Mouse (Mus musculus) limb, embryonic 12.5 days (tissue): Measurements from ENCODE around the gene Fcor. TPM values are rescaled to one million over a fixed set of nuclear protein-coding genes. Genes with fewer than 3 reads are reported as not detected.

Source experiments
- ATAC-seq: fragments of 200-750 bp; cut with Nextera tagmentation; 2 replicates; pipeline ENCODE4 v1.8.0; 2017; ENCODE audit warnings: low read depth, moderate TSS enrichment; ENCODE audit not compliant: insufficient number of reproducible peaks, insufficient read depth, low FRiP score, low TSS enrichment
- H3K27ac ChIP-seq: fragments of 300-500 bp; sonication (generic); 2 replicates; pipeline ENCODE4 v1.5.1; 2016; ENCODE audit warnings: mild to moderate bottlenecking, moderate library complexity
- H3K27me3 ChIP-seq: fragments of 300-500 bp; sonication (generic); 2 replicates; pipeline ENCODE4 v1.6.1; 2016; ENCODE audit warnings: mild to moderate bottlenecking, moderate library complexity
- H3K36me3 ChIP-seq: fragments of 300-500 bp; sonication (generic); 2 replicates; pipeline ENCODE4 v1.6.1; 2016; ENCODE audit warnings: mild to moderate bottlenecking, moderate library complexity
- H3K4me1 ChIP-seq: fragments of 300-500 bp; sonication (generic); replicated peaks from 2 replicates; pipeline ENCODE4 v1.6.1; 2016
- H3K4me2 ChIP-seq: fragments of 300-500 bp; sonication (generic); 2 replicates; pipeline ENCODE4 v1.6.1; 2016; ENCODE audit warnings: mild to moderate bottlenecking, moderate library complexity
- H3K4me3 ChIP-seq: fragments of 300-500 bp; sonication (generic); replicated peaks from 2 replicates; pipeline ENCODE4 v1.5.1; 2016; ENCODE audit warnings: mild to moderate bottlenecking
- H3K9ac ChIP-seq: fragments of 300-500 bp; sonication (generic); replicated peaks from 2 replicates; pipeline ENCODE4 v1.6.1; 2016; ENCODE audit warnings: mild to moderate bottlenecking, moderate library complexity
- H3K9me3 ChIP-seq: fragments of 300-500 bp; sonication (generic); 2 replicates; pipeline ENCODE4 v1.6.1; 2016; ENCODE audit warnings: mild to moderate bottlenecking, moderate library complexity
- WGBS: fragments of 180-500 bp; shearing (Covaris S2); methylation state at CpG from one replicate; pipeline ENCODE4 v1.1.7; 2016; 5-methylcytosine and 5-hydroxymethylcytosine counted together
- polyA plus RNA-seq: library from polyadenylated mRNA; unstranded; fragments of >200 nt; fragmentation: Nextera tagmentation; extraction: Ambion mirVana; gene quantifications from 2 replicates; pipeline ENCODE4 v1.2.1, GENCODE M21; 2016

The Fcor gene
- polyA plus RNA-seq, 1 experiment from 2014 or later, result 14.0 TPM

DNA sequence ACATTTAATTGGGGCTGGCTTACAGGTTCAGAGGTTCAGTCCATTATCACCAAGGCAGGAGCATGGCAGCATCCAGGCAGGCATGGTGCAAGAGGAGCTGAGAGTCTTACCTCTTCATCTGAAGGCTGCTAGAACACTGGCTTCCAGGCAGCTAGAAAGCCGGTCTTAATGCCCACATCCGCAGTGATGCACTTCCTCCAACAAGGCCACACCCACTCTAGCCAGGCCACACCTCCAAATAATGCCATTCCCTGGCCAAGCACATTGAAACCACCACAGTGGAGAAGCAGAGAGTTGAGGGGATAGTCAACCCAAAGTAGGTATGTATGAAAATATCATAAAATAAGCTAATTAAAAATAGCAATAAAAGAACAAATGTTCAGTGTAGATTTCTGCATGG is 1.8 kb downstream of the Fcor start:
- H3K9me3 ChIP-seq, result no peaks in the 10 kb centered on the region
- no peak overlapping the region for H3K4me3 ChIP-seq
- 0 out of 2 replicates have a peak, but pooled peaks cover 5% of the 10 kb centered on the region for H3K4me1 ChIP-seq
- WGBS, result 84% methylated on average over 2 of the region's 2 CpGs
- no peak for ATAC-seq
- H3K27ac ChIP-seq, result no peak overlapping the region
- H3K27me3 ChIP-seq, result no peaks in the 10 kb centered on the region
- no peaks in the 10 kb centered on the region for H3K36me3 ChIP-seq
- H3K4me2 ChIP-seq, result no peak overlapping the region
- H3K9ac ChIP-seq, result no peak overlapping the region

DNA sequence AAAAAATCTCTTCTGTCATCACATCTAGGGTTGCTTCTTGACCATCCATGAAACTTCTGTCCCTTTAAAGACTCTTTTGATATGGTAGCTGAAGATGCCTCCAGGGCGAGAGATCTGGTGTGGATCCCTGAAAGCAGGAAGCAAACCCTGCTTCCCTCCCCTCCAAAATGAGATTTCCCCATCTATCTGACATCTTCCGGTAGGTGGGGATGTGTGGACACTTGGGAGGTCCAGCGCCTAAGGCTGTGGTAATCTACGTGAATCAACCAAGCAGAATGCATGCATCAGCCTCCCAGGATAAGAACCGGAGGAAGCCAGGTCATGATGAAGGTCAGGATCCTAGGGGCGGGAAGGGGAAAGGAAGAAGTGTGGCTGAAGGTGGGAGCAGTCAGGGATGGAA is 6.7 kb downstream of the Fcor start, which contains the start of gene Mcemp1:
Gene Mcemp1 (plus strand): TSS at position 248 of the 400 bp plus-strand sequence.
- H3K27me3 ChIP-seq, result no peaks in the 10 kb centered on the region
- ATAC-seq, result no peak
- no peaks in the 10 kb centered on the region for H3K4me1 ChIP-seq
- WGBS, result 70% methylated on average over 6 of the region's 6 CpGs
- H3K9ac ChIP-seq, result no peak within 1 kb of the TSS
- no peak within 1 kb of the TSS for H3K4me3 ChIP-seq
- no peak within 1 kb of the TSS for H3K4me2 ChIP-seq
- H3K36me3 ChIP-seq, result no peaks in the 10 kb centered on the region
- 0 out of 2 replicates have a peak, but pooled peaks cover 4% of the 10 kb centered on the region for H3K9me3 ChIP-seq
- H3K27ac ChIP-seq, result no peak within 1 kb of the TSS

GRCm38 (mm10) chr8:3664405-3664804 is 7.8 kb downstream of the Fcor start:
- H3K36me3 ChIP-seq, result no peaks in the 10 kb centered on the region
- ATAC-seq, result no peak
- no peak overlapping the region for H3K27ac ChIP-seq
- no peaks in the 10 kb centered on the region for H3K4me1 ChIP-seq
- 57% methylated on average over 4 of the region's 5 CpGs for WGBS
- no peak overlapping the region for H3K4me3 ChIP-seq
- H3K9me3 ChIP-seq, result 0 out of 2 replicates have a peak, but pooled peaks cover 4% of the 10 kb centered on the region
- H3K4me2 ChIP-seq, result no peak overlapping the region
- no peaks in the 10 kb centered on the region for H3K27me3 ChIP-seq
- no peak overlapping the region for H3K9ac ChIP-seq

DNA sequence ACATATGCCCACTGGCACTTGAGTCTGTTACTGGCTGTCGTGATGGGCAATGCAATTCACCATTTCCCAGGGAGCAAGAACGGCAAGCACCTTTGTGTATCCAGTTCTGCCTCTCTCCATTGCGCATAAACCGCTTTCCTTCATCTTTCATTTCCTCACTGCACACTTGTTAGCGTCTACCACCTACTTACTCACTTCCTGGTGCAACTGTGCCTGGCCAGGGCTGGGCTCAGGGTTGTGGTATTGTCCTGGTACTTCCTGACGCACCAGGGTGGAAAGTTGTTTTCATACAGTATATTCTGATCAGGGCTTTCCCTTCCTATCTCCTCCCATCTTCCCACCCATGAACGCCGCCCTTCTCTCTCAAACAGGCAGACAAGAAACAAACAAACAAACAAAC is 11.3 kb downstream of the Fcor start:
- ATAC-seq, result no peak

DNA sequence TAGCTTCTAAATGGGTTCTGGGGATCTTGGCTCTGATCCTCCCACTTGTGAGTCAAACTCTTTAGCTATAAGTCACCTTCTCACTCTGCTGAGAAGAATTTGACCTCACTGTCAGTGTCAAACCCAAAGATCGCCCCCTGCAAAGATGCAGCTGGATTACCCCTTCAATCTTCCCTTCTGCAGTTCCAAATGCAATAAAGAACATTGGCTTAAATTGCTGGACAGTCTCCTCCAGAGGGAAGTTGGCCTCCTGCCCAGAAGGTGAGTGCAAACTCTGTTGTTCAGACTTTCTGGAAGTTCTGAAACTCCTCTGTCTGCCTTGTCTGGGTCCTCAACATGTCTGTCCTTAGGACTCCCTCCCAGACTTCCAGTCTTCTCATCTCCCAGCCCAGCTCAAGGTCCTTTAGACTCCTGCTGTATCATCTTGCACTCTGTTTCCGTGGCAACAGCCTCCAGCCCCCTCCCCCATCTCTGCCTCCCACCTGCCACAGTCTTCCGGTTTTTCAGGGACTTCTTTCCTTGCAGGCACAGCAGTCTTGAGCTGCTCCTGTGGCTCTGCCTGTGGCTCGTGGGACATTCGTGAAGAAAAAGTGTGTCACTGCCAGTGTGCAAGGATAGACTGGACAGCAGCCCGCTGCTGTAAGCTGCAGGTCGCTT is 15.3 kb downstream of the Fcor start:
- H3K9ac ChIP-seq, result no peak overlapping the region
- 0 out of 2 replicates have a peak overlapping the region, but pooled peaks have one; percentile 2 for H3K4me2 ChIP-seq
- no peak overlapping the region for H3K27ac ChIP-seq
- ATAC-seq, result peak; percentile 53; the same call in 1 of the 2 replicates
- H3K9me3 ChIP-seq, result no peaks in the 10 kb centered on the region
- peaks cover 9% of the 10 kb centered on the region; the same call in 1 of the 2 replicates for H3K4me1 ChIP-seq
- H3K27me3 ChIP-seq, result no peaks in the 10 kb centered on the region; the same call in 1 of the 2 replicates
- WGBS, result 27% methylated on average over 7 of the region's 7 CpGs
- no peaks in the 10 kb centered on the region for H3K36me3 ChIP-seq
- H3K4me3 ChIP-seq, result no peak overlapping the region

More for the DNA sequence above, 11.3 kb downstream of the Fcor start:
- Histone ChIP-seq H3K36me3 (no peaks in the 10 kb centered on the region), H3K27ac (no peak overlapping the region), H3K4me2 (no peak overlapping the region), H3K9me3 (0 out of 2 replicates have a peak, but pooled peaks cover 4% of the 10 kb centered on the region), H3K4me3 (no peak overlapping the region), H3K27me3 (no peaks in the 10 kb centered on the region; the same call in 1 of the 2 replicates), H3K9ac (no peak overlapping the region), H3K4me1 (peaks cover 9% of the 10 kb centered on the region; the same call in 1 of the 2 replicates)
- 78% methylated on average over 8 of the region's 8 CpGs for WGBS

- H3K4me1 ChIP-seq, result peaks cover 9% of the 10 kb centered on the region; the same call in 1 of the 2 replicates
- no peak within 1 kb of the TSS for H3K9ac ChIP-seq
- peaks cover 3% of the 10 kb centered on the region; the same call in 1 of the 2 replicates for H3K27me3 ChIP-seq
- no peak within 1 kb of the TSS for H3K27ac ChIP-seq
- H3K4me3 ChIP-seq, result no peak within 1 kb of the TSS
- no peaks in the 10 kb centered on the region for H3K9me3 ChIP-seq
- no peaks in the 10 kb centered on the region for H3K36me3 ChIP-seq
- 80% methylated on average over 3 of the region's 3 CpGs for WGBS
- no peak within 1 kb of the TSS for H3K4me2 ChIP-seq
- no peak for ATAC-seq
Measured at GRCm38 (mm10) chr8:3655526-3655925, 16.6 kb downstream of the Fcor start, which contains the start of gene Retn. Gene Retn, plus strand, starts transcription at chr8:3655770.

DNA sequence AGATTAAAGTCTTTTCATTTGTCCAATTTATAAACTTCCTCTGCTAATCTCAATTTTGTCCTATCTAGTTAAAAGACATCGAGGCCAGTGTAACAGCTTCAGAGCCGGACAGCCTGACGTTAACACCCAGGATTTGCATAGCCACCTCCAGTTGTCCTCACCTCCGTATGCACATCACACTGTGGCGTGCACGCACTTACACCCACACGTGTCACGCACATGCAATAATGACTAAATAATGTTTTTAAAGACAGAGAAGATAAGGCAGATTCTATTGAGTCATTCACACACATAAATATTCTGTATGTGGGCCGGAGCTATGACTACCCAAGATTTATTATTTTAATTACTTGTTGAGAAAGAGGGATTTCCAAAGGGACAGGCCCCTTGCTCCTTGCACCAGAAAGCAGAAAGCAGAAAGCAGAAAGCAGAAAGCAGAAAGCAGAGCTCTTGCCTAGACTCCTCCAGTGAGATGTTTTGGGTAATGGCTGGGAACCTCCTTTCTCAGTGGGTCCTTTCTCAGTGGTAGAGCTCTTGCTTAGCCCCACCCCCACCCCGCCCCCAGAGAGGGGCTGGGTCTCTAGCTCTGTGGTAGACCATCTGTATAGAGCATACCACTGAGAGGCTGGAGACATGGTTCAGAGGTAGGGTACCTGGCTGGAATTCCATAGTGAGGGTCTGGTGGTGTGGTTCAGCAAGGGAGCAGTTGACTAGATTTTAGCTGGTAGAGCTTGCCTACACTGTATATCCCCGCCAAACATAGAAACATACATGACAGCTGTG is 17.2 kb downstream of the Fcor start:
- Histone ChIP-seq H3K36me3 (no peaks in the 10 kb centered on the region), H3K4me3 (no peak overlapping the region), H3K27me3 (peaks cover 3% of the 10 kb centered on the region; the same call in 1 of the 2 replicates), H3K9me3 (no peaks in the 10 kb centered on the region), H3K4me2 (no peak overlapping the region), H3K27ac (no peak overlapping the region), H3K9ac (no peak overlapping the region), H3K4me1 (peaks cover 9% of the 10 kb centered on the region; the same call in 1 of the 2 replicates)
- ATAC-seq, result no peak
- 73% methylated on average over 11 of the region's 11 CpGs for WGBS

DNA sequence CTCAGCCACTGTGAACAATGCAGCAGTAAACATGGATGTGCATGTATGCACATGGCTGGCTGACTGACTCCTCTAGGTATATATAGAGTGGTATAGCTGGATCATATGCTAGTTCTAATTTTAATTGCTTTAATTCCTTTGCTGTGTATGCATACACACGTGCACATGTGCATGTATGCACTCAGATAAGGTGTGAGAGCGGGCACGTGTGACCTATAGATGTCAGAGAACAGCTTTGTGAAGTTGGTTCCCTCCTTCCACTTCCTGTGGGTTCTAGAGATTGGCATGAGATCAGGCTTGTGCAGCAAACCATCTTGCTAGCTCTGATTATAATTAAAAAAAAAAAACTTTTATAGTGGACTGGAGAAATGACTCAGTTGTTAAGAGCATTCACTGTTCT is 19.3 kb downstream of the Fcor start:
- ATAC-seq, result no peak
- Histone ChIP-seq H3K27me3 (peaks cover 3% of the 10 kb centered on the region; the same call in 1 of the 2 replicates), H3K9ac (no peak overlapping the region), H3K4me2 (no peak overlapping the region), H3K4me3 (no peak overlapping the region), H3K9me3 (no peaks in the 10 kb centered on the region), H3K4me1 (peaks cover 9% of the 10 kb centered on the region; the same call in 1 of the 2 replicates), H3K36me3 (no peaks in the 10 kb centered on the region), H3K27ac (no peak overlapping the region)
- WGBS, result 67% methylated on average over 3 of the region's 3 CpGs

DNA sequence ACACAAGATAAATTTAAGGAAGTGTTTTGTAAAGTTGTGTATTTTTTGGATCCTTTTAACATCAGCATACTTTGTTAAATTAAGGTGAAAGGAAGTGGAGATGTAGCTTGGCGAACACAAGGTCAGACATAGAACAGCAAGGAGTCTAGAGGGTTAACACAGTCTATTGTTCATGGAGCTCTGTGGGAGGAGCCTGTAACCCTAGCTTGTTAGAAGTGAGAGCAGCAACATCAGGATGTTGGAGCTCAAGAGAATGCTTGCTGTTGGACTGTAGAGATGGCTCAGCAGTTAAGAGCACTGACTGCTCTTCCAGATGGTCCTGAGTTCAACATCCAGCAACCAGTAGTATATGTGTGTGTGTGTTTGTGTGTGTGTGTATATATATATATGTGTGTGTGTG is 23.2 kb downstream of the Fcor start:
- H3K36me3 ChIP-seq, result no peaks in the 10 kb centered on the region
- 43% methylated on average over 1 of the region's 1 CpGs for WGBS
- no peaks in the 10 kb centered on the region for H3K4me1 ChIP-seq
- H3K27me3 ChIP-seq, result peaks cover 3% of the 10 kb centered on the region
- no peaks in the 10 kb centered on the region for H3K9me3 ChIP-seq
- H3K4me2 ChIP-seq, result no peak overlapping the region
- H3K27ac ChIP-seq, result no peak overlapping the region
- no peak overlapping the region for H3K4me3 ChIP-seq
- ATAC-seq, result 0 out of 2 replicates have a peak, but pooled peaks have one; percentile 64
- H3K9ac ChIP-seq, result no peak overlapping the region

DNA sequence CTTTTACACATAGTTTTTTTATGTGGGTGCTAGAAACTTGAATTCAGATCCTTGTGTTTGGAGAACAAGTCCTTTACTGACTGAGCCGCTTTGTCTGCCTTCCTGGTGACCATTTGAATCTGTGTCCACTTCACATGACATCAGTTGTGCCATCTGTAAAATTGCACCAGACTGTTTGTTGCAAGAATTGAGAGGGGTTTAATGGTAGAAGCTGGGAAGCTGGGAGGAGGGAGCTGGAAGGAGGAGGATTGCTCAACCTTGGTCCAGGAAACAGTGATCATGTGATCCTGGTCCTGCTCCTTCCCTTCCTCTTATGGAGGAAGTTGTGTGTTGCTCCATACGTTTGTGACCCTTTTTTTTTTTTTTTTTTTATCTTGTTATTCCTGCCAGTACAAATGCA is 23.9 kb downstream of the Fcor start:
- Histone ChIP-seq H3K4me2 (no peak overlapping the region), H3K27ac (no peak overlapping the region), H3K4me3 (no peak overlapping the region), H3K9ac (no peak overlapping the region), H3K9me3 (no peaks in the 10 kb centered on the region), H3K4me1 (no peaks in the 10 kb centered on the region), H3K36me3 (no peaks in the 10 kb centered on the region), H3K27me3 (peaks cover 3% of the 10 kb centered on the region)
- WGBS, result 91% methylated on average over 1 of the region's 2 CpGs
- no peak for ATAC-seq

DNA sequence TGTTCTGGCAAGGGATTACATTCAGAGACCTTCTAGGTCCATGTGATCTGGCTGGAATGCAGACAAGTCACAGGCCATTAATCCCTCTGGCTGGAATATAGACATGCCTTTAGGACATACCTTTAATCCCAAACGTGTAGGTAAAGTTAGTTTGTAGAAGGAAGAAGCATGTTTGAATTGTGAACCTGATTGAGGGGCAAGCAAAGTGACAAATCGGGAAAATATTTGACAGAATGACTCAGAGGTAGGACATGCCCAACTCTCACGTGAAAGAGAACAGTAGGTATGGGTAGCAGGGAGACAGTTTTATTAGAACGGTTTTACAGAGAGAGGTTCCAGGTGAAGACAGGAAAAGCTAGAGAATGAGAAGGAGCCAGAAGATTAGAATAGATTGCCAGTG is 24.6 kb downstream of the Fcor start:
- 73% methylated on average over 4 of the region's 4 CpGs for WGBS
- Histone ChIP-seq H3K9me3 (no peaks in the 10 kb centered on the region), H3K27me3 (peaks cover 3% of the 10 kb centered on the region)

More for the DNA sequence above, 24.6 kb downstream of the Fcor start:
- no peak overlapping the region for H3K9ac ChIP-seq
- no peak overlapping the region for H3K27ac ChIP-seq
- H3K36me3 ChIP-seq, result no peaks in the 10 kb centered on the region
- H3K4me3 ChIP-seq, result no peak overlapping the region
- H3K4me2 ChIP-seq, result no peak overlapping the region
- no peaks in the 10 kb centered on the region for H3K4me1 ChIP-seq
- ATAC-seq, result no peak
